Mouse (Mus musculus) thymus, adult 2 months (tissue): Measurements from ENCODE around the gene Shld1.

Experiments
- CTCF ChIP-seq: fragments of 200-500 bp; IDR thresholded peaks from 2 replicates; pipeline ENCODE4 v1.5.1; 2012; ENCODE audit warnings: mild to moderate bottlenecking, control low read depth, low read length, moderate library complexity, borderline replicate concordance; ENCODE audit not compliant: control insufficient read depth, poor library complexity, insufficient read depth; ENCODE audit errors: extremely low read depth
- POLR2A ChIP-seq: fragments of 200-500 bp; IDR thresholded peaks from 2 replicates; pipeline ENCODE4 v1.6.1; 2012; ENCODE audit warnings: mild to moderate bottlenecking, low read length, control low read depth, moderate library complexity; ENCODE audit not compliant: control insufficient read depth, poor library complexity, insufficient read depth; ENCODE audit errors: extremely low read depth

- no peak for TF ChIP-seq POLR2A
- TF ChIP-seq CTCF: no peak
Measured at GRCm38 (mm10) chr2:132753137-132753536, 66.4 kb downstream of the Shld1 start.
